Mouse (Mus musculus) midbrain, embryonic 15.5 days (tissue): ENCODE results near the gene Specc1. TPM values are rescaled to one million over a fixed set of nuclear protein-coding genes. Genes with fewer than 3 reads are reported as not detected.

ENCODE experiments used
- ATAC-seq: fragments of 200-750 bp; cut with Nextera tagmentation; replicated peaks from 2 replicates; pipeline ENCODE4 v1.8.0; 2017; ENCODE audit warnings: moderate TSS enrichment
- H3K27ac ChIP-seq: fragments of 300-500 bp; sonication (generic); 2 replicates; pipeline ENCODE4 v1.5.1; 2015; ENCODE audit warnings: mild to moderate bottlenecking, inconsistent platforms
- H3K27me3 ChIP-seq: fragments of 300-500 bp; sonication (generic); replicated peaks from 2 replicates; pipeline ENCODE4 v1.6.1; 2015; ENCODE audit warnings: inconsistent platforms
- H3K36me3 ChIP-seq: fragments of 300-500 bp; sonication (generic); replicated peaks from 2 replicates; pipeline ENCODE4 v1.6.1; 2015; ENCODE audit warnings: inconsistent platforms
- H3K4me1 ChIP-seq: fragments of 300-500 bp; sonication (generic); 2 replicates; pipeline ENCODE4 v1.6.1; 2015; ENCODE audit warnings: inconsistent platforms
- H3K4me2 ChIP-seq: fragments of 300-500 bp; sonication (generic); 2 replicates; pipeline ENCODE4 v1.6.1; 2015; ENCODE audit warnings: inconsistent platforms, mild to moderate bottlenecking, moderate library complexity
- H3K4me3 ChIP-seq: fragments of 300-500 bp; sonication (generic); 2 replicates; pipeline ENCODE4 v1.5.1; 2015; ENCODE audit warnings: mild to moderate bottlenecking, inconsistent platforms
- H3K9ac ChIP-seq: fragments of 300-500 bp; sonication (generic); 2 replicates; pipeline ENCODE4 v1.6.1; 2015; ENCODE audit warnings: mild to moderate bottlenecking, inconsistent platforms
- H3K9me3 ChIP-seq: fragments of 300-500 bp; sonication (generic); 2 replicates; pipeline ENCODE4 v1.6.1; 2016; ENCODE audit warnings: inconsistent platforms
- WGBS: fragments of 180-500 bp; shearing (Covaris S2); methylation state at CpG from one replicate; pipeline ENCODE4 v1.1.7; 2015; ENCODE audit warnings: mixed read lengths; 5-methylcytosine and 5-hydroxymethylcytosine counted together
- polyA plus RNA-seq: library from polyadenylated mRNA; unstranded; fragments of >200 nt; fragmentation: Nextera tagmentation; extraction: Ambion mirVana; gene quantifications from 2 replicates; pipeline ENCODE4 v1.2.1, GENCODE M21; 2015

The Specc1 gene
- 10.0 and 11.3 TPM in 2 replicates for polyA plus RNA-seq

DNA sequence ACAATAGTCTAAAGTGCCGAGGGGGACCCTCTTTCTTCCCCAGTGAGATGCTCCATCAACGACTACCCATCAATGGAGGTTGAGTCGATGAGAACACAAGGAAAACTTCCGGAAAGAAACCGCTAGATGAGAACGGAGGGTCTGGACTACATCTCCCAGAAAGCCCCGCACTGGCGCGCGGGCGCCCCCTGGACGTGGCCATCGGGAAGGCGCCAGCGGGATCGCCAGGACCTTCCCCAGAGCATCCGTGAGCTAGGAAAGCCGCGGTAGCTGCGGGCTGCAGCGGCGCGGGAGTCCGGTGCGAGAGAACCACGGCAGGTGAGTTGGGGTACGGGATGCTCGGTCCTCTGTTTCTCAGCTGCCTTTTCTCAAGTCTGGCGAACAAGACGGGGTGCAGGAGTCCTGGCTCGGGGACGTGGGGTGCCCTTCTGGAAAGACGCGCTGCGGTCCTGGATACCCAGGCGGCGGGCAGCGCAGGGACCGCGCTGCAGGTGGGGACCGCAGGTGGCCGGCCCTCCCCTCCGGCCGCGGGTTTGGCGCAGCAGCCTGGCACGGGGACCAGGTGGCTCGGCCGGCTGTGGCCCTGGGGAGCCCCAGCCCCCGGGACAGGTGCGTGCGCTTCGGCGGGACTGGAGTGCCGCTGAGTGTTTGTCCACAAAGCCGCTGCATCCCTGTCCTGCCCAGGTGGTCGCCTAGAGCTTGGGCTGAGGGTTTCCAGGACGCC, at the start of gene Specc1:
Gene Specc1 (plus strand): TSS at position 192 of the 724 bp plus-strand sequence.
- peak; percentile 96 for ATAC-seq
- H3K27ac ChIP-seq, result peak within 1 kb of the TSS; percentile 42; the same call in 1 of the 2 replicates
- H3K9ac ChIP-seq, result peak within 1 kb of the TSS; percentile 68
- H3K4me1 ChIP-seq, result 0 out of 2 replicates have a peak, but pooled peaks cover 8% of the 10 kb centered on the region
- H3K4me2 ChIP-seq, result peak within 1 kb of the TSS; percentile 100
- H3K4me3 ChIP-seq, result peak within 1 kb of the TSS; percentile 85
- H3K36me3 ChIP-seq, result no peaks in the 10 kb centered on the region
- no peaks in the 10 kb centered on the region; the same call in 1 of the 2 replicates for H3K27me3 ChIP-seq
- no peaks in the 10 kb centered on the region for H3K9me3 ChIP-seq
- under 1% methylated on average over 58 of the region's 58 CpGs for WGBS

DNA sequence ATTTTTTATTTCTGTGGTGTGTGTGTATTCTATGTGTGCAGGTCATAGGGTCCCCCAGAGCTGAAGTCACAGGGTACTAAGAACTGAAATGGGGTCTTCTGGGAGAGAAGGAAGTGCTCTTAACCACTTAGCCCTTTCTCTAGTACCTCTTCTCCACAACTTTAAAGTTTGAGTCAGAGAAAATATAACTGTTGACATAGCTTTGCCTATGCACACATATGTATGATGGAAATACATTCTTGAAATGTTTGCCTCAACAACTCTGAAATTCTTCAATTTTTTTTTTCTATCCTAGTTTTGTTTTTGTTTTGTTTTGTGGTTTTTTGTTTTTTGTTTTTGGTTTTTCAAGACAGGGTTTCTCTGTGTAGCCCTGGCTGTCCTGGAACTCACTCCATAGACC, 48.2 kb upstream of the Specc1 start:
- Histone ChIP-seq H3K4me3 (no peak overlapping the region), H3K4me1 (no peaks in the 10 kb centered on the region), H3K27me3 (no peaks in the 10 kb centered on the region), H3K4me2 (no peak overlapping the region), H3K36me3 (peaks cover 13% of the 10 kb centered on the region), H3K27ac (no peak overlapping the region), H3K9ac (no peak overlapping the region), H3K9me3 (no peaks in the 10 kb centered on the region)
- ATAC-seq, result no peak

DNA sequence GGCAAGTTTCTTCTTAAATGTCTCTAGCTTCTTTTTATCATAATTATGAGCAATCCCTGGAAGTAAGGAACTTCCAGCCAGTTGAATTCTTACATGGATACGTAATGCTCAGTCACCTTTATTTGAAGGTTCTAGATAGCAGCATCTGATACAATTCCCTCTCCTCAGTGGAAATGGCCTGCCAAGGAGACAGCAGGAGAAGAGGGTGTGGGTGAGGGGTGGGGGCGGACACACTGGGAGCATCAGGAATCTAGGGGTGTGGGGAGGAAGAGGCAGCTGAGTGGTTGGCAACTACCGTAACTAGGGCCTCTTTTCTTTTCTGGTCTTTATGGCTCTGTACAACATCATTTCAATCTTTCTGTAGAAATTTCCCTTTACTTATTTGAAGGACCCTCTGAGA, 36.9 kb upstream of the Specc1 start:
- Histone ChIP-seq H3K4me3 (no peak overlapping the region), H3K4me1 (no peaks in the 10 kb centered on the region), H3K27me3 (no peaks in the 10 kb centered on the region)

DNA sequence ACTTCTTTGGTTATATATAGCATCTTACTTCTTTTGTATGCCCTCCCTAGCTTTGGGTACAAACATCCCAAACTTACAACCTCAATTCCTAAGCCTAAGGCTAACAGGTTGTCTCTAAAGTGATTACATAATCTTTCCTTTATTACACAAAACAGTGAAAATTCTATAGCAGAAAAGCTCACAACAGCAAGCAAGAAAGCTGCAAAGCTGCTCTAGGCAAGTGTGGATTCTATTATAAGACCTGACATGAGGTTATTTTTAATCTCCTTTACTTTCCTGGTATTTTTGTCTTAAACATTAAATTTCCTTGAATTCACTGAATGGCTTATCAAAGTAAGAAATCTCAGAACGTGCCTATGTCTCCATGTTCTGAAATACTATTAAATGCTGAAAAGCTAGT, 33.3 kb upstream of the Specc1 start:
- H3K4me3 ChIP-seq, result no peak overlapping the region
- peaks cover 2% of the 10 kb centered on the region; the same call in 1 of the 2 replicates for H3K4me1 ChIP-seq
- 89% methylated on average over 1 of the region's 1 CpGs for WGBS
- no peak for ATAC-seq
- no peak overlapping the region for H3K4me2 ChIP-seq
- H3K9me3 ChIP-seq, result no peaks in the 10 kb centered on the region
- no peak overlapping the region for H3K9ac ChIP-seq
- H3K36me3 ChIP-seq, result 0 out of 2 replicates have a peak, but pooled peaks cover 4% of the 10 kb centered on the region
- H3K27me3 ChIP-seq, result no peaks in the 10 kb centered on the region
- no peak overlapping the region for H3K27ac ChIP-seq

More for the DNA sequence above, 36.9 kb upstream of the Specc1 start:
- Histone ChIP-seq H3K27ac (no peak overlapping the region), H3K36me3 (peaks cover 16% of the 10 kb centered on the region), H3K9me3 (no peaks in the 10 kb centered on the region), H3K4me2 (no peak overlapping the region), H3K9ac (no peak overlapping the region)
- ATAC-seq, result no peak
- 91% methylated on average over 3 of the region's 3 CpGs for WGBS

DNA sequence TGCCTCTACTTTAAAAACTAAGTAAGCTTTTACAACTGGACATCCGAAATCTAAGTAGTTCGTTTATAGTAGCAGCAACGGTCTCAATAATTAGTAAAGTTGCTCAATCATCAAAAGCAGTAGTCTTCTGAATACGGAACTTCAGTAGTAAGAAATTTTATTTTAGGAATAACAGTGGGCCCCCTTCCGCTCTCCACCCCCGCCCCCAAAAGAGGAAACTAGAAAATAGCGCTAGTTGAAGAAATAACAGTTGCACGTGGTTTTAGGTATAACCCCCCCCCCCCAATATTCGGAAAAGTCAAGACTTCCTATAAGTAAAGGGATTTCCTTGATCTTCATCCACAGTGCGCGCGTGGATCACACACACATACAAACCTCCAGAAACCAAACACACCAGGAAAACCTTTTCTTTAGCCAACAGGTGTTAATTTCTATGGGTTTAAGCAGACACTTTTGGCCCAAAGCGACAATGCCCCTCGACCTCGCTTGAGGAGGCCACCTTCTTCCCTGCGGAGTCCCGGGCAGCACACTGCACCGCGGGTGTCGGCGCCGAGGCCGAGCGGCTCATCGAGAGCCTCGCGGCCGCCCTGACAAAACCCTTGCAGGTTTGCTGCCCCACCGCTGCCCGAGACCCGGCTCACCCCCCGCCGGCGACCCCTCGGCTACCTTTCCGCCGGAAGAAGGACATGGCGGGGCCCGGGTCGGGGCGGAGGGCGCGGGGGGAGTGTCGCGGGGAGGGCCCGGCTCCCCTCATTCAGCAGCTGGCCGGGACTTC, 27.1 kb upstream of the Specc1 start:
- H3K27ac ChIP-seq, result peak overlapping the region; percentile 98
- no peaks in the 10 kb centered on the region for H3K36me3 ChIP-seq
- 2% methylated on average over 46 of the region's 47 CpGs for WGBS
- peak overlapping the region; percentile 99 for H3K4me3 ChIP-seq
- H3K9me3 ChIP-seq, result no peaks in the 10 kb centered on the region
- ATAC-seq, result peak; percentile 70
- peak overlapping the region; percentile 64 for H3K4me2 ChIP-seq
- peak overlapping the region; percentile 85 for H3K9ac ChIP-seq
- peaks cover 24% of the 10 kb centered on the region for H3K4me1 ChIP-seq
- H3K27me3 ChIP-seq, result no peaks in the 10 kb centered on the region

DNA sequence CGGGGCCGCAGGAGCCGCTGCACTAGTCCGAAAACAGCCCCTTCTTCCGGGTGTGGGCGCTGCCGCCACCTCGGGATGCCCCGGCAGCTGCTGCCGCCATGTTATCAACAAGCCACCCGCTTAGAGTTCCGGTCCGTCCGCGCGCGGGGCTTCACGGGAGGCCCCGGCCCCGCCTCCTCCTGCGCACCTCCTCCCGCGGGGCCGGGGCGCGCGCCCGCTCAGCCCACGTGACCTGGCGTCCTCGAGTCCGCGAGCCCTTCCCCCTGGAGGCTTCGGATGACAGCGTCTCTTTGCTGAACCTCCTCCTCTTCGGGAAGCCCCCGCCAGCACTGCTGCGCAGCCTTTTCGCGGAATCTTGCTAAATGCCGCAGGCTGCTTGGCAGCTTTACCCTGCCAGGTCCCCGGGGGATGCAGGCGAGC, 26.5 kb upstream of the Specc1 start, which contains the start of gene Akap10:
Gene Akap10 (minus strand): TSS at position 155 of the 420 bp plus-strand sequence.
- Histone ChIP-seq H3K9ac (peak within 1 kb of the TSS; percentile 85), H3K4me2 (peak within 1 kb of the TSS; percentile 64), H3K4me3 (peak within 1 kb of the TSS; percentile 99), H3K27ac (peak within 1 kb of the TSS; percentile 98), H3K4me1 (peaks cover 24% of the 10 kb centered on the region), H3K27me3 (no peaks in the 10 kb centered on the region), H3K9me3 (no peaks in the 10 kb centered on the region), H3K36me3 (no peaks in the 10 kb centered on the region)
- peak; percentile 94 for ATAC-seq
- under 1% methylated on average over 37 of the region's 43 CpGs for WGBS

DNA sequence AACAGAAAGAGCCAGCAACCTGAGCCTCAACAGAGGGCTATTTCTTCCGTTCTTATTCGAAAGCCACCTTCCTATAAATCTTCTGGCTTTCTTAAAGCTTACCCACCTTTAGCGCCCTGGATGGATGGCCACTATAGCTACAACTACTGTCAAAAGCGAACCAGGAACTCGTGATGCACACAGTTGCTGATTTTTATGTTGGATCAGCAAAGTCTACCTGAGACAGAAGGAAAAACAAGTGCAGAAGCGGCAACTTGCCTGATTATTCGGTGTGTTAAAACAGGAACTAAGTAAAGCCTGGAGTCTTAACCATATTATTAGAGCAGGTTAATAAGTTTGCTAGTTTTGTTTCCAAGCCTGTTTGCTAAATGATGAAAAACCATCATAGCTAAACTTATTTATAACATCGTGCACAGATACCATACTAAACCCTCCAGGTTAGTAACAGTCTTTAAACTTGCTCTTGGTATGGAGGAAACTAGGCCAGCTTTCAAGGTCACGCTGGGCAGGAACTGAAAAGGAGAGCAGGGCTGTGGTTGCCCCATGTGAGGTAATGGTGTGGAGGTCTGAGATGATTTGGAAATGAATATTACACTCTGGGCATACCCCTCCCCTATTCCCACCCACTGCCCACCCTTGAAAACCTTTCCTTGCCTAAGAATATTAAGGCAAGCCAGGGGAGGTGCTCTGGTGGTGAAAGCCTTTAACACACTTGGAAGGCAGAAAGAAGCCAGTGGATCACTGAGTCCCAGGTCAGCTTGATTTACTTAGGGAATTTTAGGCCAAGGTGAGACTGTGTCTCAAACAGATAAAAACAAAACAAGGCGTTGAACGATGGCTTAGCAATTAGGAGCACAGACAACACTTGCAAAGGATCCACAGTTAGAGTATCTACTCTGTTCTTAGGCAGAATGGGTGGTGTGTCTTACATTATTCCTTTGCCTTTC, 25.6 kb upstream of the Specc1 start:
- no peaks in the 10 kb centered on the region for H3K9me3 ChIP-seq
- no peaks in the 10 kb centered on the region for H3K36me3 ChIP-seq
- H3K27ac ChIP-seq, result peak overlapping the region; percentile 98
- H3K27me3 ChIP-seq, result no peaks in the 10 kb centered on the region
- peak overlapping the region; percentile 85 for H3K9ac ChIP-seq
- 19% methylated on average over 11 of the region's 11 CpGs for WGBS
- H3K4me3 ChIP-seq, result peak overlapping the region; percentile 99
- ATAC-seq, result peak; percentile 51
- H3K4me1 ChIP-seq, result peaks cover 24% of the 10 kb centered on the region
- peak overlapping the region; percentile 64 for H3K4me2 ChIP-seq

DNA sequence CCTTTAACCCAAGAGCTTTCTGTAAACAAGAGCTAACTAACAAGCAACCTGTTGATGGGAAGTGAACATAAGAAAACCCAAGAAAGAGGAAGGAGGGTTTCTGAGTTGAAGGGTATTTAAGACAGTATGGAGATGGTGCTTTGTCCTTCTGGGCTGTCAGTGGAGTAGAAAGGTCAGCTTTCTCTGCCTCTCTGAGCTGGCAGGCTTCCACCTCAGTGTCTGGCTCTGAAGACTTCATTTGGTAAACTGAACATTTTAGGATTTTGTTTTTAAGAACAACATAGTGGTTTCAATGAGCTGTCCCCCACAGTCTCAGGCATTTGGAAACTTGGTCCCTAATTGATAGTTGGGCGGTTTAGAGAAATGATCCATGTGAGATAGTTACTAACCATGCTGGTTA, 18.8 kb upstream of the Specc1 start:
- Histone ChIP-seq H3K4me3 (no peak overlapping the region), H3K36me3 (no peaks in the 10 kb centered on the region), H3K27ac (no peak overlapping the region), H3K27me3 (no peaks in the 10 kb centered on the region), H3K4me2 (no peak overlapping the region), H3K4me1 (no peaks in the 10 kb centered on the region), H3K9ac (no peak overlapping the region), H3K9me3 (no peaks in the 10 kb centered on the region)
- no peak for ATAC-seq
- WGBS, result 96% methylated on average over 1 of the region's 1 CpGs

DNA sequence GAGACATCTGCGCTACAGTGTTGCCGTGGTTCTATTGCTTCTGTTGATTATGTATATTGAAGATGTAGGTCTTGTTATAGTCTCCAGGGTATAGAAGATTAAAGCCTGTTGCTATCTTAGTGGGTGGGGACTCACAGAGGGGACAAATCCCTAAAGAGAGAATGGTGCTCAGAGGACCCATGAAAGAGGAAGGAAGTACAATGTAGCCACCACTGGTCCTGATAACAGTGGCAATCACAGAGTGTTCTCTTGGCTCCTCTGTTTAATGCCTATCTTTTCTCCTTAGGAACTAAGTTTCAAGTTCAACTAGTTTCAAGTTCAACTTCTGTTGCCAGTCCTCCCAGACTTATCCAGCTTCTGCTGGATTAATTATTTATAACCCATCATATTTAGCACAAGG, 13.7 kb upstream of the Specc1 start:
- Histone ChIP-seq H3K27me3 (no peaks in the 10 kb centered on the region), H3K4me1 (no peaks in the 10 kb centered on the region), H3K9me3 (no peaks in the 10 kb centered on the region), H3K27ac (no peak overlapping the region), H3K9ac (no peak overlapping the region), H3K36me3 (no peaks in the 10 kb centered on the region), H3K4me3 (no peak overlapping the region), H3K4me2 (no peak overlapping the region)
- no peak for ATAC-seq
- 86% methylated on average over 2 of the region's 2 CpGs for WGBS

DNA sequence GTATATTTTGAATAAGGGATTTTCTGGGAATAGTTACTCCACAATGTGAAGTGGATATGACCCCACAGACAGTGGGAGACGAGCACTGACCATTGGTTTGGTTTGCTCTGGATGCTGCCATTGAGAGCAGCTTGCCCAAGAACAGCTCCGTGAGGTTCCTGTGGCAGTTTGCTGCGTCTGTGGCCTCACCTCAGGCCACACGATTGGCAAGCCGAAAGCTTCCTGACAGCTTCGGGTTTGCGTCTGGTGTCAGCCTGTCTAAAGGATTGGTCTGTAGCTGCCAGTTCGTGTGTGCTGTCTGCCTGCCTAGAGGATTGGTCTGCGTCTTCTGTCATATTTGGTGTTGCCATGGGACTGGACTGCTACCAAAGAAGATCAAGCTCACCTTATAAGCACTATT, 12.1 kb upstream of the Specc1 start:
- Histone ChIP-seq H3K4me2 (no peak overlapping the region), H3K4me1 (no peaks in the 10 kb centered on the region), H3K27me3 (no peaks in the 10 kb centered on the region), H3K9me3 (no peaks in the 10 kb centered on the region), H3K27ac (no peak overlapping the region), H3K9ac (no peak overlapping the region), H3K36me3 (no peaks in the 10 kb centered on the region), H3K4me3 (no peak overlapping the region)
- 85% methylated on average over 9 of the region's 9 CpGs for WGBS
- ATAC-seq, result no peak

DNA sequence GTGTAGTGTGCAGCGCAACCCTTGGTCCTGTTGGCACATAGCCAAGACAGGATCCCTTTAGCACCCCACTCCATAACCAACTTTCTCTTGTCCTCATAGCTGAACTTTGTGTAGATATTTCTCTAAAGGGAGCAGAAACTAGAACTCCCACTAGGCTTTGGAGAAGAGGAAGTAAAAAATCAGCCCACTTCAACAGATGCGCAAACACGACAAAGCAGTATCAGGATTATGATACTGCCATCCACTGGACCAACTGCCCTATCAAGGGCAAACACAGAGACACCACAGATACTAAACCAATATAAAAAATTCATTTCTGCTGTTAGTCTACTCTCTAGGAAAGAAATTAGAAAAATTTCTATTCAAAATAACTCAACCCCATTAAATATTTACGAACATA, 10.0 kb upstream of the Specc1 start:
- H3K27ac ChIP-seq, result no peak overlapping the region
- no peaks in the 10 kb centered on the region for H3K4me1 ChIP-seq
- H3K4me2 ChIP-seq, result no peak overlapping the region
- H3K4me3 ChIP-seq, result no peak overlapping the region
- no peaks in the 10 kb centered on the region for H3K27me3 ChIP-seq
- WGBS, result 94% methylated on average over 4 of the region's 4 CpGs
- H3K9ac ChIP-seq, result no peak overlapping the region
- ATAC-seq, result no peak
- no peaks in the 10 kb centered on the region for H3K9me3 ChIP-seq
- H3K36me3 ChIP-seq, result no peaks in the 10 kb centered on the region

DNA sequence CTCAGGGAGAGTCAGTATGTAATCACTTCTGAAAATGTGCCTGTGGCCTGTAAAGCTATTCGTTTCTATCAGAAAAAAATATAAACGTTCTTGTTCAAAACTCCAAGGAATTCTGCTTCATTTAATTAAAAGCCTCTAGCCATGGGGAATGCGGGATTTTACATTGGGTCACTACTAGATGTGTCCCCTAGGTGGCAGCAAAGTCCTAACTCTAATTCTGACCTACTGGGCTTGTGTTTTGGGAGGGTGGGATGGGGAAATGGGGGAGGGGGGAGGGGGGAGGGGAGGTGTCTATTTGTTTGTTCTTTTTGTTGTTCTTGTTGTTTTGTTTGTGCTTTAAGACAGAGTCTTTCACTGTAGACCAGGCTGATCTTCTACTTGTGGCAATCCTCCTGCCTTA, 7.2 kb upstream of the Specc1 start:
- Histone ChIP-seq H3K4me1 (no peaks in the 10 kb centered on the region), H3K27me3 (no peaks in the 10 kb centered on the region), H3K9ac (no peak overlapping the region), H3K9me3 (no peaks in the 10 kb centered on the region), H3K27ac (no peak overlapping the region), H3K4me3 (no peak overlapping the region), H3K4me2 (no peak overlapping the region), H3K36me3 (no peaks in the 10 kb centered on the region)
- ATAC-seq, result no peak
- WGBS, result under 1% methylated on average over 3 of the region's 3 CpGs
